Mouse (Mus musculus): ENCODE results near the gene Sema7a. TPM values are rescaled to one million over a fixed set of nuclear protein-coding genes. Genes with fewer than 3 reads are reported as not detected.

Sema7a gene
- polyA plus RNA-seq, 1 experiment: 0.04 TPM

GRCm38 (mm10) chr9:57961863-57962778, 22.2 kb downstream of the Sema7a start:
- no peak for TF ChIP-seq GATA1 (IDR thresholded peaks at IDR 0.05; ENCODE audit: low read length)
- TF ChIP-seq TAL1 (IDR thresholded peaks at IDR 0.05; ENCODE audit: low read length): no peak
- no peak overlapping the region for H3K4me3 ChIP-seq (replicated peaks)
- no peaks in the 10 kb centered on the region for H3K4me1 ChIP-seq (ENCODE audit: control insufficient read depth)
- H3K27me3 ChIP-seq (ENCODE audit: control insufficient read depth): no peaks in the 10 kb centered on the region; the same call in 1 of the 2 replicates
- H3K36me3 ChIP-seq (ENCODE audit: control insufficient read depth): no peaks in the 10 kb centered on the region
- no peaks in the 10 kb centered on the region for H3K9me3 ChIP-seq (ENCODE audit: control insufficient read depth, low read length)

DNA sequence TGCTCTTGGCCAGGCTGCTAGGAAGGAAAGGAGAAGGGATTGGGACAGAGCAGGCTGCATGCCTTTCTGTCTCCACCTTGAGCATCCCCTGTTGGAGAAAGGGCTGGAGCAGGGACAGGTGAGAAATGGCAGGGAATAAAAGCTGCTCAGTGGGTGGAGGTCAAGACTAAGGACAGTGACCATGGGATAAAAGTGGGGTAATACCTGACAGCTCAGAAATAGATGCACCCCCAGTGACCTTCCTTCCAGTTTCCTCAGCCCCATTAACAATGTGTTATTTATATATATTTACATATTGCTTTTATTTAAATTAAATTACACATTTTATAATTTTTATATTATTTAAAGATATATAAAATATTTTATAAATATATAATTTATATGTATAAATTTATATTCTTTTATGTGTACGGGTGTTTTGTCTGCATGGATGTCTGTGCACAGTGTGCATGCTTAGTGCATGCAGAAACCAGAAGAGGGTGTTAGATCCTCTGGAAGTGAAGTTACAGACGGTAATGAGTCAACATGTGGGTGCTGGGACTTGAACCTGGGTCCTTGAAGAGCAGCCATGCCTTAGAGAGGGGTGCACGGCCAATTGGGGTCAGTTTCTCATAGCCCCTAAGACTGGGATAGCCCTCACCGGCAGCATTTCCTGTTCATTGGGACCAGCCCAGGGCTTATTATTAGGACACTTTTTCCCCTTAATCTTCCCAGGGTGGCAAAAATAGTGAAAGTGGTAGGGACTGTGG, 23.5 kb downstream of the Sema7a start:
- TF ChIP-seq GATA1 (IDR thresholded peaks at IDR 0.05; ENCODE audit: low read length) (no peak), TAL1 (IDR thresholded peaks at IDR 0.05; ENCODE audit: low read length) (no peak)
- no peak overlapping the region for H3K4me3 ChIP-seq (replicated peaks)
- H3K27me3 ChIP-seq (ENCODE audit: control insufficient read depth): no peaks in the 10 kb centered on the region; the same call in 1 of the 2 replicates
- no peaks in the 10 kb centered on the region for H3K9me3 ChIP-seq (ENCODE audit: control insufficient read depth, low read length)
- no peaks in the 10 kb centered on the region for H3K4me1 ChIP-seq (ENCODE audit: control insufficient read depth)
- no peaks in the 10 kb centered on the region for H3K36me3 ChIP-seq (ENCODE audit: control insufficient read depth)

DNA sequence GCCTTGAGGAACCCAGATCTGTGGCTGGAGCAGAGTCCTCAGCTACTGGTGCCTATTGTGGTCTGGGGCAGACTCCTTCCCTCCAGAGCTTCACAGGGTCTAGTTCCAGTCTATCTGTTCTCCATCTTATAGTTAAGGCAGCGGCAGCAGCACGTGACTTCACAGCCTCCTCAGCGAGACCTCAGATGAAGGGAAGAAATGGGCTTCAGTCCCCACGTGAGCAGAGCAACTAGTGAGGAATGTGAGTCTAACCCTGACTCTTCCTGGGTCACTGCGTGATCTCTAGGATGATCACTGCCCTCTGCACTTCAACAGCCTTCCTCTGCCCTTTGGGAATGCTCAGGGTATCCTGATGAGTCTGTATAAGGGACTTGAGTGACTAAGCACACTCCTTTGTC, 24.1 kb downstream of the Sema7a start:
- no peaks in the 10 kb centered on the region for H3K9me3 ChIP-seq (ENCODE audit: control insufficient read depth, low read length)
- no peak overlapping the region for H3K4me3 ChIP-seq (replicated peaks)
- no peak for TF ChIP-seq TAL1 (IDR thresholded peaks at IDR 0.05; ENCODE audit: low read length)
- TF ChIP-seq GATA1 (IDR thresholded peaks at IDR 0.05; ENCODE audit: low read length): no peak
- no peaks in the 10 kb centered on the region for H3K4me1 ChIP-seq (ENCODE audit: control insufficient read depth)
- H3K27me3 ChIP-seq (ENCODE audit: control insufficient read depth): no peaks in the 10 kb centered on the region; the same call in 1 of the 2 replicates
- no peaks in the 10 kb centered on the region for H3K36me3 ChIP-seq (ENCODE audit: control insufficient read depth)

DNA sequence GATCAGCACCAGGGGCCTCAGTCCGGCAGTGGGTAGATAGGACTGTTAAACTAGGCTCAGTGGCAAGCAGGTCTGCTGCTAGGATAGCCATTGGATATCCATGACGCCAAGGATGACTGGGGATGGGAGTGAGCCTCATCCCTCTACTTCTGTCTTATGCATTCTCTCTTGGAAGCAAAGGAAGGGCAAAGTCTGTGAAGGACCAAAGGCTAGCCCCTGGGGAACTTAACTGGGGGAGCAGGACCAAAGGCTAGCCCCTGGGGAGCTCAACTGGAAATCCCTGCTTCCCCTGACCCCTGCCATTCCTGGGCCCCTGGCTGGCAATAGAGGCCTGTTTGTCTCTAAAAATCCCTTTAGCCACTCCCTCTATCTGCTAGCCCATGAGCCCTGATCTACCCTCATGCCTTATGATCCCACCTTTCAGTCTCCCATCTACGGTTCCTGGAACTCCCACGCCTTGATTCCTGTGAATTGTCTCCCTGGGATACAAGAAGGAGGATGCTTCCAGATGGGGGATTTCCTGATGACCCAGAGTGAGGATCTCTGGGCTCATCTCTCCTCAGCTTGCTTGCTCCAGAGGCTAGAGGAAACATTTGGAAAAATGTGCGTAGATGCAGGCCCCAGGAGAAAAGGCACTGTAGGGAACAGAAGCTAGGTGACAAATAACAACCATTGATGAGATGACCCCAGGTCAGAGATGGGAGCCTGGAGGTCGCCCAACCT, 24.8 kb downstream of the Sema7a start:
- Histone ChIP-seq H3K9me3 (ENCODE audit: control insufficient read depth, low read length) (no peaks in the 10 kb centered on the region), H3K4me1 (ENCODE audit: control insufficient read depth) (no peaks in the 10 kb centered on the region), H3K4me3 (replicated peaks) (no peak overlapping the region), H3K27me3 (ENCODE audit: control insufficient read depth) (no peaks in the 10 kb centered on the region; the same call in 1 of the 2 replicates), H3K36me3 (ENCODE audit: control insufficient read depth) (no peaks in the 10 kb centered on the region)
- TF ChIP-seq GATA1 (IDR thresholded peaks at IDR 0.05; ENCODE audit: low read length) (no peak), TAL1 (IDR thresholded peaks at IDR 0.05; ENCODE audit: low read length) (no peak)

GRCm38 (mm10) chr9:57965281-57966185, 25.6 kb downstream of the Sema7a start:
- Histone ChIP-seq H3K9me3 (ENCODE audit: control insufficient read depth, low read length) (no peaks in the 10 kb centered on the region), H3K27me3 (ENCODE audit: control insufficient read depth) (no peaks in the 10 kb centered on the region; the same call in 1 of the 2 replicates), H3K36me3 (ENCODE audit: control insufficient read depth) (no peaks in the 10 kb centered on the region), H3K4me1 (ENCODE audit: control insufficient read depth) (no peaks in the 10 kb centered on the region), H3K4me3 (replicated peaks) (no peak overlapping the region)
- TF ChIP-seq GATA1 (IDR thresholded peaks at IDR 0.05; ENCODE audit: low read length): no peak
- TF ChIP-seq TAL1 (IDR thresholded peaks at IDR 0.05; ENCODE audit: low read length): no peak

GRCm38 (mm10) chr9:57967237-57967960, 27.5 kb downstream of the Sema7a start:
- H3K4me1 ChIP-seq (ENCODE audit: control insufficient read depth): no peaks in the 10 kb centered on the region
- no peaks in the 10 kb centered on the region for H3K36me3 ChIP-seq (ENCODE audit: control insufficient read depth)
- no peaks in the 10 kb centered on the region; the same call in 1 of the 2 replicates for H3K27me3 ChIP-seq (ENCODE audit: control insufficient read depth)
- H3K9me3 ChIP-seq (ENCODE audit: control insufficient read depth, low read length): no peaks in the 10 kb centered on the region
- H3K4me3 ChIP-seq (replicated peaks): no peak overlapping the region
- TF ChIP-seq TAL1 (IDR thresholded peaks at IDR 0.05; ENCODE audit: low read length) (no peak), GATA1 (IDR thresholded peaks at IDR 0.05; ENCODE audit: low read length) (no peak)

DNA sequence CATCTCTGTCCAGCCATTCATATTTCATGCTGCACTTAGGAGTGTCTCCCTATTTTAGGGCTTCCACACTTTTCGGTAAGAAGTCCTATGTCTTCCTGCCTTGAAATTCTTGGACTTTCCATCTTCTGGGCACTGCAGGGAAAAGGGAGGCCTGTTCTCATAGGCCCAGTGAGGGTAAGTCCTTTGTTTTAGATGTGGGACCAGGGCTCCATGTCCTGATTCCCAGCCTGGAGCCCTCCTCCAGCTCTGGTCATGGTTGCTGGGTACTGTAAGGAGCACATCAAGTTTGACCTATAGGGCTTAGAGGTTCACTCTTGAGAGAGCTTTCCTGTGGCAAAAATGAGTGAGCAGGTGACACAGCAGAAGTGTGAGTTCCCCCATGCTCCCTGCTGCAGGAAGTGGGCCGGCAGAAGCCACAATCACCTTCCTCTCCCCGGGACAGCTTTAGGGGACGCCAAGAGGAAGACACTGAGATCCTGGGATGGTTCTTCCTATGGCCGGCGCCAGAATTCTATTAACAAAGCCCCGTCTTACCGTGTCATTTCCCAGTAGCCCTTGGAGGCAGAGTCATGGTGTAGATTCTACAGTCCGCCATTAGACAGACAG, 28.4 kb downstream of the Sema7a start:
- Histone ChIP-seq H3K4me3 (replicated peaks) (no peak overlapping the region), H3K27me3 (ENCODE audit: control insufficient read depth) (no peaks in the 10 kb centered on the region; the same call in 1 of the 2 replicates), H3K9me3 (ENCODE audit: control insufficient read depth, low read length) (no peaks in the 10 kb centered on the region), H3K4me1 (ENCODE audit: control insufficient read depth) (no peaks in the 10 kb centered on the region), H3K36me3 (ENCODE audit: control insufficient read depth) (no peaks in the 10 kb centered on the region)
- TF ChIP-seq TAL1 (IDR thresholded peaks at IDR 0.05; ENCODE audit: low read length) (no peak), GATA1 (IDR thresholded peaks at IDR 0.05; ENCODE audit: low read length) (no peak)
